Mouse (Mus musculus) liver, embryonic 11.5 days (tissue): Measurements from ENCODE around the gene Rbm47. TPM values are rescaled to one million over a fixed set of nuclear protein-coding genes. Genes with fewer than 3 reads are reported as not detected.

Source experiments
- ATAC-seq: fragments of 200-750 bp; cut with Nextera tagmentation; replicated peaks from 2 replicates; pipeline ENCODE4 v1.8.0; 2017; ENCODE audit warnings: moderate number of reproducible peaks, mild to moderate bottlenecking, moderate TSS enrichment, moderate library complexity; ENCODE audit not compliant: low FRiP score
- DNase-seq: peaks from one replicate; pipeline ENCODE4 v3.0.0-alpha.2; 2017; ENCODE audit warnings: low spot score
- H3K27ac ChIP-seq: fragments of 300-500 bp; sonication (generic); 2 replicates; pipeline ENCODE4 v1.5.1; 2014; ENCODE audit warnings: mild to moderate bottlenecking, low read depth, low read length, control low read depth
- H3K27me3 ChIP-seq: fragments of 300-500 bp; sonication (generic); replicated peaks from 2 replicates; pipeline ENCODE4 v1.6.1; 2014; ENCODE audit warnings: low read length, mixed read lengths; ENCODE audit not compliant: control insufficient read depth, insufficient read depth
- H3K36me3 ChIP-seq: fragments of 300-500 bp; sonication (generic); 2 replicates; pipeline ENCODE4 v1.6.1; 2014; ENCODE audit warnings: mild to moderate bottlenecking, low read length, moderate library complexity, mixed read lengths; ENCODE audit not compliant: control insufficient read depth, insufficient read depth
- H3K4me1 ChIP-seq: fragments of 300-500 bp; sonication (generic); replicated peaks from 2 replicates; pipeline ENCODE4 v1.6.1; 2014; ENCODE audit warnings: low read length, mixed read lengths; ENCODE audit not compliant: control insufficient read depth, insufficient read depth
- H3K4me2 ChIP-seq: fragments of 300-500 bp; sonication (generic); 2 replicates; pipeline ENCODE4 v1.6.1; 2014; ENCODE audit warnings: mild to moderate bottlenecking, control low read depth, moderate library complexity
- H3K4me3 ChIP-seq: fragments of 300-500 bp; sonication (generic); 2 replicates; pipeline ENCODE4 v1.5.1; 2014; ENCODE audit warnings: low read depth, low read length, control low read depth
- H3K9ac ChIP-seq: fragments of 300-500 bp; sonication (generic); 2 replicates; pipeline ENCODE4 v1.6.1; 2014; ENCODE audit warnings: low read depth, low read length, control low read depth
- H3K9me3 ChIP-seq: fragments of 300-500 bp; sonication (generic); 2 replicates; pipeline ENCODE4 v1.6.1; 2016; ENCODE audit warnings: low read length, inconsistent platforms, mixed read lengths; ENCODE audit not compliant: control insufficient read depth
- WGBS: fragments of 180-500 bp; shearing (Covaris S2); extraction: QIAGEN DNeasy Blood & Tissue Kit; methylation state at CpG from one replicate; pipeline ENCODE4 v1.1.7; 2014; 5-methylcytosine and 5-hydroxymethylcytosine counted together
- polyA plus RNA-seq: library from polyadenylated mRNA; unstranded; fragments of >200 nt; fragmentation: Nextera tagmentation; extraction: Ambion mirVana; gene quantifications from 2 replicates; pipeline ENCODE4 v1.2.1, GENCODE M21; 2014

Rbm47 gene
- polyA plus RNA-seq, 1 experiment from 2014 or later = 13.5 TPM

- Histone ChIP-seq H3K9me3 (no peaks in the 10 kb centered on the region), H3K27ac (no peak overlapping the region)
- WGBS = 21% methylated on average over 6 of the region's 6 CpGs
These were observed 33.2 kb downstream of the Rbm47 start for GRCm38 (mm10) chr5:66139634-66140295.

GRCm38 (mm10) chr5:66139171-66139570 is 33.7 kb downstream of the Rbm47 start:
- no peak for ATAC-seq
- no peak for DNase-seq
- Histone ChIP-seq H3K27ac (no peak overlapping the region), H3K4me2 (no peak overlapping the region), H3K27me3 (no peaks in the 10 kb centered on the region), H3K9me3 (no peaks in the 10 kb centered on the region), H3K4me1 (no peaks in the 10 kb centered on the region), H3K36me3 (no peaks in the 10 kb centered on the region), H3K4me3 (no peak overlapping the region), H3K9ac (no peak overlapping the region)
- WGBS = 50% methylated on average over 6 of the region's 6 CpGs

More at GRCm38 (mm10) chr5:66139634-66140295, 33.2 kb downstream of the Rbm47 start:
- no peak overlapping the region for H3K4me2 ChIP-seq
- no peak overlapping the region for H3K4me3 ChIP-seq
- H3K9ac ChIP-seq = no peak overlapping the region
- no peaks in the 10 kb centered on the region for H3K36me3 ChIP-seq
- H3K4me1 ChIP-seq = no peaks in the 10 kb centered on the region
- ATAC-seq (no peak), DNase-seq (no peak)
- H3K27me3 ChIP-seq = no peaks in the 10 kb centered on the region

DNA sequence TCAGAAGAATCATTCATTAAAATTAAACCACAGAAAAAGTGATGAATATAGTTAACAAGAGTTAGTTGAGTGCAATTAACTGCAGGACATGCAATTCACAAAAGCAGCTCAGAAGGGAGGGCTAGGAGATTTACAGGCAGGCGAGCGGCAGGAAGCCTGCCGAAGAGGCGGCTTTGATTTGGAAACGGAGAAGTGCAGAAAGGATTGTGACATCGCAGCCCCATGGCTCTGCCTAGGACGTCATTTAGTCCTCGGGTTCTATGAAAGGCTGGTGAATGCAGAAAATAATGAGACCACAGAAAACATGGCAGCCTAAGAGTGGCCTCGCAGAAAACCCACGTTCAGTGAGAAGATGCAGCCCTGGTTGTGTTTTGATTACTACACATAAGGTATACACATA is 34.3 kb downstream of the Rbm47 start:
- ATAC-seq = no peak
- no peaks in the 10 kb centered on the region for H3K27me3 ChIP-seq
- no peak overlapping the region for H3K4me3 ChIP-seq
- no peaks in the 10 kb centered on the region for H3K9me3 ChIP-seq
- no peaks in the 10 kb centered on the region for H3K36me3 ChIP-seq
- WGBS = 28% methylated on average over 10 of the region's 10 CpGs
- no peak overlapping the region for H3K27ac ChIP-seq
- no peak overlapping the region for H3K9ac ChIP-seq
- DNase-seq = no peak
- no peaks in the 10 kb centered on the region for H3K4me1 ChIP-seq
- H3K4me2 ChIP-seq = no peak overlapping the region

- H3K4me3 ChIP-seq = no peak overlapping the region
- ATAC-seq (no peak), DNase-seq (no peak)
- H3K9ac ChIP-seq = no peak overlapping the region
- no peak overlapping the region for H3K4me2 ChIP-seq
- H3K36me3 ChIP-seq = no peaks in the 10 kb centered on the region
- H3K27ac ChIP-seq = no peak overlapping the region
- WGBS = 56% methylated on average over 4 of the region's 4 CpGs
- no peaks in the 10 kb centered on the region for H3K27me3 ChIP-seq
- H3K9me3 ChIP-seq = no peaks in the 10 kb centered on the region
- H3K4me1 ChIP-seq = no peaks in the 10 kb centered on the region
These were observed 35.7 kb downstream of the Rbm47 start for GRCm38 (mm10) chr5:66137250-66137649.

- ATAC-seq = no peak
These were observed 37.1 kb downstream of the Rbm47 start for GRCm38 (mm10) chr5:66135853-66136210.

GRCm38 (mm10) chr5:66135161-66135852 is 37.6 kb downstream of the Rbm47 start:
- no peak overlapping the region for H3K4me2 ChIP-seq
- no peaks in the 10 kb centered on the region for H3K27me3 ChIP-seq
- 79% methylated on average over 11 of the region's 11 CpGs for WGBS
- H3K4me3 ChIP-seq = no peak overlapping the region
- no peaks in the 10 kb centered on the region for H3K9me3 ChIP-seq
- no peaks in the 10 kb centered on the region for H3K4me1 ChIP-seq
- H3K9ac ChIP-seq = no peak overlapping the region
- no peaks in the 10 kb centered on the region for H3K36me3 ChIP-seq
- DNase-seq = no peak
- no peak for ATAC-seq
- H3K27ac ChIP-seq = no peak overlapping the region

More at GRCm38 (mm10) chr5:66135853-66136210, 37.1 kb downstream of the Rbm47 start:
- H3K27ac ChIP-seq = no peak overlapping the region
- no peaks in the 10 kb centered on the region for H3K4me1 ChIP-seq
- H3K4me3 ChIP-seq = no peak overlapping the region
- no peak overlapping the region for H3K9ac ChIP-seq
- H3K9me3 ChIP-seq = no peaks in the 10 kb centered on the region
- H3K36me3 ChIP-seq = no peaks in the 10 kb centered on the region
- H3K4me2 ChIP-seq = no peak overlapping the region
- no peak for DNase-seq
- no peaks in the 10 kb centered on the region for H3K27me3 ChIP-seq
- 69% methylated on average over 3 of the region's 3 CpGs for WGBS

- whole genome bisulfite sequencing = 88% methylated on average over 7 of the region's 7 CpGs
- ATAC-seq = no peak
- no peaks in the 10 kb centered on the region for H3K9me3 ChIP-seq
These were observed 38.3 kb downstream of the Rbm47 start for GRCm38 (mm10) chr5:66134578-66134977.

DNA sequence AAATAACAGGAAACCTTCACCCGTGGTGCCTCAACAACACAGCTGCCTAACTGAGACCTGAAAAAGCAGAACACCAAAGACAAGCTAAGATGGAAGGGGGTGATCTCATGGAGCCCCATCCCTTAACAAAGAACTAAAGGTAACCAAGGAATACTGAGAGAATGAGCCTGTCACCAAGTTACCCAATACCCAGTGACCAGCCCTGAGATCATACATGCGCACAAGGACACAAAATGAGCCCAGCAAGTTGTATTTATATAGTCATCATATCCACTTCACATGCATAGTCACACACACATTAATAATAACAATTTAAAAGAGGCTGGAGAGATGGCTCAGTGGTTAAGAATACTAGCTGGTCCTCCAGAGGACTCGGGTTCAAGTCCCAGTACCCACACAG is 44.0 kb downstream of the Rbm47 start:
- no peaks in the 10 kb centered on the region for H3K27me3 ChIP-seq
- no peaks in the 10 kb centered on the region for H3K9me3 ChIP-seq
- no peaks in the 10 kb centered on the region for H3K36me3 ChIP-seq
- H3K27ac ChIP-seq = no peak overlapping the region
- no peak overlapping the region for H3K9ac ChIP-seq
- 70% methylated on average over 3 of the region's 3 CpGs for WGBS
- ATAC-seq (no peak), DNase-seq (no peak)
- no peaks in the 10 kb centered on the region for H3K4me1 ChIP-seq
- H3K4me3 ChIP-seq = no peak overlapping the region
- no peak overlapping the region for H3K4me2 ChIP-seq

More at GRCm38 (mm10) chr5:66134578-66134977, 38.3 kb downstream of the Rbm47 start:
- no peak overlapping the region for H3K4me3 ChIP-seq
- H3K36me3 ChIP-seq = no peaks in the 10 kb centered on the region
- H3K27ac ChIP-seq = no peak overlapping the region
- H3K27me3 ChIP-seq = no peaks in the 10 kb centered on the region
- no peak overlapping the region for H3K4me2 ChIP-seq
- no peak for DNase-seq
- no peaks in the 10 kb centered on the region for H3K4me1 ChIP-seq
- no peak overlapping the region for H3K9ac ChIP-seq

- Histone ChIP-seq H3K9me3 (no peaks in the 10 kb centered on the region), H3K27me3 (no peaks in the 10 kb centered on the region), H3K4me2 (no peak overlapping the region), H3K27ac (no peak overlapping the region), H3K36me3 (no peaks in the 10 kb centered on the region), H3K4me3 (no peak overlapping the region), H3K9ac (no peak overlapping the region), H3K4me1 (no peaks in the 10 kb centered on the region)
- ATAC-seq (no peak), DNase-seq (no peak)
- 78% methylated on average over 11 of the region's 11 CpGs for WGBS
These were observed 47.5 kb downstream of the Rbm47 start for GRCm38 (mm10) chr5:66125418-66125817.
